Mouse (Mus musculus) MEL-GATA-1-ER (cell line): Measurements from ENCODE around the gene Tango6.
"Not testable (repeated sequence)": the region's sequence is repeated elsewhere in the genome, so short reads cannot be mapped to it uniquely, and the experiment has no call there.

Experiments used
- DNase-seq: peaks from one replicate; pipeline ENCODE4 v3.0.0-alpha.2; 2012; ENCODE audit warnings: low read depth; ENCODE audit errors: extremely low read depth

Tango6 gene

DNA sequence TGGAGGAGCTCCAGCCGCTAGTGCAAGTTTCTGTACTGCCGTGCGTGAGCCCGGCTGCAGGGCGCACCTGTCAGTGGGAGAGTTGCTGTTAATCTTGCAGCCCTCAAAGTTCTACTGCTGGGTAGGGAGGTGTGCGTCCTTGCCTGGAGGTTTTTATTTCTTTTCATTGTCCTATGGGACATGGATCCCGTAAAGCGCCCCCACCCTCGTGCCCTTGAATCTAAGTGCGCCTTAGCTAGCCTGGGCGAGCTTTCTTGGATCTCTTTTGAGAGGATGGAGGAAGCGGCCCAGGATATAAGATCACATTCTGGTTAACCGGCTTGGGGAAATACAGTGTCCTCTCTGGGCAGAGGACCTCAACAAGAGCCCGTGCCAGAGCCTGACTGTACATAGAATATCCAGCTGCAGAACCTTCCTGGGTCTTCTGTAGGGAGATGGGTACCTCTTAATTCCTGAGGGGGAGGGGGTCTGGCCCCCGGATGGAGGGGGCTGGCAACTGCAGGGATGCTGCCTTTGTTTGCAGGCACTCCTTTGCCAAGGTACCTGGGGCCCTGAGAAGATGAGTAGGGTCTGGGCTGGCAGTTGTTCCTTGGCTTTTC, 188.6 kb downstream of the Tango6 start:
- DNase-seq, result no peak

DNA sequence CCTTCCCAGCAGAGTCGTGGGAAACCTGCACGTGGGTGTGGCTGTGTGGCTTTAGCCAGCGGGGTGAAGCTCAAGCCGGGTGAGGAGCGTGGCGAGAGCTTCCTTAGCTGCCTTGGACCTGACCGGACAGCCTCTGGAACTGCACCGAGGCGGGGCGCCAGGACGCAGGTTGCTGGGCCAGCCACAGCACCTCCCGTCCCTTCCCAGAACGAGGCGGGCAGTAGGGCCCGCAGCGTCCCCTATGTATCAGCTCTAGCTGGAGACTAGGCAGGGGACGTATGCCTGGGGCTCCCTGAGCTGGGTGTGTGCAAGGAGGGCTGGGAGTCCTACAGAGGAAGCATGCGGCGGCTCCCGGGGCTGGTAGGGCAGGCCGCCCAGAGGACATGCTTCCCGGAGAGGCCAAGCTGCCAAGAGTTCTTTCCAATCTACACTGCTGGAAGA, 189.1 kb downstream of the Tango6 start:
- DNase-seq, result no peak

DNA sequence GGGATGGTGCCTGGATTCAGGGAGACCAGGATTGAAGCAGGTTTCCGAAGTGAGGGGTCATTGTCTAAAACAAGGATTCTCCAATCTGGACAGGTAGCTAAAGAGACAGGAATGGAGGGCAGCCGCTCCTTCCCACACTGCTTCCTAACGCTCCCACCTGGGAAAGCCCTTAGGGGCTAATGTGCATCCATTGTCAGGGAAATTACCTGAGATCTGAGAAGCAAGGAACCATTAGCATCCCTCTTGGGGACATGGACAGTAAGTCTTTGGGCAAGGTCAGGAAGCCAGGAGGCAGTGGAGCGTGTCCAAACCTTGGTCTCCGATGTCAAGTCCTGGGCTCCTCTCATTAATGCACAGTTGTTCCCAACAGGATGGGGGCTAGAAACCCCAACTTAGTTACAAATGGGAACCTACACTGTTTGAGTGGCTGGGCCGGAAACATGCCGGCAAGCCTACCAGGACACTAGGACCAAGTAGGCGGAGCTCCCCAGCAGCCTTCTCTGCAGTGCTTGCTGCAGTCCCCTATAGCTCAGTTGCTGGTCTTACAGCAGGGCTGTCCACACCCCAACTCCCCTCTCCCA, 189.7 kb downstream of the Tango6 start:
- DNase-seq, result no peak

DNA sequence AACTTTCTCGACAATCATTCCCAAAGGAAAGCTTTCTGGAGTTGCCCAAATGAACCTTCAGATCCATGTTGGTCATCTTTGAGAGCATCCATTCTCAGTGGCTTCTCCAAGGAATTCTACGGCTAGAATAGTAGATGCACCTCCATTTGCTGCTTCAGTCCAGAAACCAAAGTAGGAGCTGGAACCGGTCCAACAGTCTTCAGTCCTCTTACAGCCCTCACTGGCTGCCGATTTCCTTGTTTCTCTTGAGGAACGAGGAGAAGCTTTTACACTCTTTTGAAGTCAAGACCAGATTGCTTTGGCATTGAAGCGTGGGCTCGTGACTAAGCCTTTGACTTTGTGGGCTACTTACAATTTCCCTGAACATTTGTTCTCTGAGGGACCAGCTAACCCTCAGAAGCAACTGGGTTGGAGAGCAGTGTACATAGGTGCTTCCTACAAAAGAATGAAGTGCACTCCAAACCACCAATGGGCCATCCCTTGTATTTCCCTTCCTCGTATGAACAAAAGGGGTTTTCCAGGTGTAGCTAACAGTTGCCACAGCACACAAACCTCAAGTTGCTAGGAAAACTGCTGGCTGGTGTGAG, 197.3 kb downstream of the Tango6 start:
- DNase-seq, result no peak

DNA sequence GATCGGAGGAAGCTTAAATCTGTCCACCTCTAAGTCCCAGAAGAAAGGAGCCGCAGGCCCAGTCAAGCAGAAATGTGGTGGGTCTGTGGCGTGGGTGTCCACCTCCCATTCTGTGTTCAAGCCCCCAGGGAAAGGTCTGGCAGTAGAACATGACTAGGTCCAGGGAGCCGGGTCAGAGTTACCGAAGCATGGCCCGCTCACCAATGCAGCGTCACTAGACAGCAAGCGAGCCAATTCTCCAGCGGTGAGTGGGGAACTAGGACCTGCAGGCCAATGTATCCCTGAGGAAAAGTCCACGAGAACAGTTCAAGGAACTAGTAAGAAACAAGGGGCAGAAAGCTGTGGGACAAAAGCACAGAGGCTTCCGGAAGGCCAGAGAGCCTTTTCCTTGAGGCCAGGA, 201.2 kb downstream of the Tango6 start:
- not testable (repeated sequence) for DNase-seq

DNA sequence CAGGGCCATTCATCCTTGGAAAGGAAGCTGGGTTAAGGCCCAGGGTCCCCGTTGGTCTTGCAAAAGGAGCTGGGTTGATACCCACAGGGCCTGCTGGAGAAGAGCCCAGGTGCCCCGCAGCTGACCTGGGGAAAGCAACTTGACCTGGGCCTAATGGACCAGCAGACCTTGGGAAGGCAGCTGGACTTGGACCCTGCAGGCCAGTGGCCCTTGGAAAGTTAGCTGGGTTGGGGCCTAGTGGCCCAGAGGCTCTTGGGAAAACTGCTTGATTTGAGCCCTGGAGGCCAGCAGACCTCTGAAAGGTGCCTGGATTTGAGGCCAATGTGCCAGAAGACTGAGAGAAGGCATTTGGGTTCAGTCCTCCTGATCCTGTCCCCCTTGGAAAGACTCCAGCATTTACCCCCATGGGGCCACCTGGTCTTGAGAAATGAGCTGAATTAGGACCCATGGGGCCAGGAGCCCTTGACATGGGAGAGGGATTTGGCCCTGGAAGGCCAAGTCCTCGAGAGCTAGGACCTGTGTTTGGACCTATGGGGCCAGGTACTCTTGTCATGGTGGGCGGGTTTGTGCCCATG, 202.0 kb downstream of the Tango6 start:
- not testable (repeated sequence) for DNase-seq

DNA sequence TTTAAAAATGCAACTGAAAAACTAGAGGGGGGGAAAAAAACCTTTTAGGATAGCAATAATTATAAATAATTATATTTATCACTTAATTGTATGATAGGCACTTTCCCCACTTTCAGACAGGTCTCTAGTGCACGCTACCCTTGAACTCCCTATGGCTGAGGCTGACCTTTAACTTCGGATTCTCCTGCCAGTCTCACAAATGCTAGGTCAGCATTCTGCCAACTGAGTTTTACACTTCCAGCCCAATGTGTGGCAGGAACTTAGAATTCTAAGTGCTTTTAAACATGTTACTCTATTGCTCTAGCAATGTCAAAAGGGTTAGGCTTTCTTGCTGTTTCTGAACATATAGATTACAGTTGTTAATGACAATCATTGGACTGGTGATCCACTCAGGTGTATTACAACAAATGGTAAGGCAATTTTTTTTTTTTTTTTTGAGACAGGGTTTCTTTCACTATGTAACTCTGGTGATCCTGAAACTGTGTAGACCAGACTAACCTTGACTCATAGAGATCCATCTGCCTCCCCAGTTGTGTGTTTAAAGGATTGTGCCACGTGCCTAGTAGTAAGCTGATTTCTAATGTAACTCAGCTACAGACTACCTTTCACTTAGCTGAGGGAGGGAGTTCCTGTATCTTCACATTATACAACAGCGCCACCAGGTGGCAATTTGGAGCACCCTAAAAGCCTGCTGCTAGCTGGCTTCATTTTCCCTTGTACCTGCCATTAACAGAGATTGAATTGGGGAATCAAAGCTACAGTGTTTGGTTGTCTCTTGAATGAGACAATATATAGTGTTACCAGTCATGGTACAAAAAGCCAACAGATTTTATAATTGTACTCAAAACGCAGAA, 204.7 kb downstream of the Tango6 start:
- DNase-seq, result peak; percentile 55

DNA sequence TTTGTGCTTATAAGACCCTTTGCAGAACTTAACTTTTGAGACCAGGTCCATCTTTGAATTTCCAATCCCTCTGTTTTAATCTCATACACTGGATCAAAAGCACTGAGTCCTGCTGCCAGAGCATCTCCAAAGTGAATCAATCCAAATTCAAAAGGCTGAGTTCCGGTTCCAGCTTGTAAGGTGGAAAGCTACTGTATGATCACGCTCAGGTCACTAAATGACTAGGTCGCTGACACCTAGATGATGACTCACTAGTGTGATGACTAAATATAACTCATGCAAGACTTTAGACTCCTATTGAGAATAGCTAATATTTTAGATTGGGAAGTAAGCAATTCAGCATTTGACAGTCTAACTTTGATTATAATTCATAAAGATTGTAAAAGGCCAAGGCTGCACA, 205.9 kb downstream of the Tango6 start:
- DNase-seq, result no peak

DNA sequence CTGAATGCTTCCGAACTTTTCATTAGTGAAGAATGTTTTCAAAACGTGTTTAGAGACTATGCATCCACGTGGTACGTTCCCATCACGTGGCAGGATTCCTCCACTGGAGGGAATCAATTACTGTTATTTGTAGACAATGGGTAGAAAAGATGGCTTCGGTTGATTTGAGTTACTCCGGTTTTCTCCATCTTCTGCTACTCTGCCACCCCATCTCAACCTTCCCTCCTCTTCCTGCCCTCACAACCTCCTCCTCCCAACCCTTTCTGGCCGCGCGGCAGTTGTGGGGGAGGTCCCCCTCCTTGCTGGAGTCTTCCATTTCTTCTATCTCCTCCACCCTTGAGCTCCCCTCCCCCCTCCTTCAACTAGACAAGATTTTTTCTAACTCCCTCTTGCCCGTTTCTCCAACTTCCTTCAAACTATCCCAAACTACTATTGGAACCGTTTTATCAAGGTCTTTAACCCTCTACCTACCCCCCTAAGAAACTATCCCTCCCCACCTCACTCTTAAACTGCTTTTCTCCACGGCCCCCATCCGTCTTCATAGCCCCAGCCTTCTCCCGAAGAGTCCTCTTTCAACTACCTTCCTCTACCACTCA, 209.4 kb downstream of the Tango6 start:
- DNase-seq, result peak; percentile 40

DNA sequence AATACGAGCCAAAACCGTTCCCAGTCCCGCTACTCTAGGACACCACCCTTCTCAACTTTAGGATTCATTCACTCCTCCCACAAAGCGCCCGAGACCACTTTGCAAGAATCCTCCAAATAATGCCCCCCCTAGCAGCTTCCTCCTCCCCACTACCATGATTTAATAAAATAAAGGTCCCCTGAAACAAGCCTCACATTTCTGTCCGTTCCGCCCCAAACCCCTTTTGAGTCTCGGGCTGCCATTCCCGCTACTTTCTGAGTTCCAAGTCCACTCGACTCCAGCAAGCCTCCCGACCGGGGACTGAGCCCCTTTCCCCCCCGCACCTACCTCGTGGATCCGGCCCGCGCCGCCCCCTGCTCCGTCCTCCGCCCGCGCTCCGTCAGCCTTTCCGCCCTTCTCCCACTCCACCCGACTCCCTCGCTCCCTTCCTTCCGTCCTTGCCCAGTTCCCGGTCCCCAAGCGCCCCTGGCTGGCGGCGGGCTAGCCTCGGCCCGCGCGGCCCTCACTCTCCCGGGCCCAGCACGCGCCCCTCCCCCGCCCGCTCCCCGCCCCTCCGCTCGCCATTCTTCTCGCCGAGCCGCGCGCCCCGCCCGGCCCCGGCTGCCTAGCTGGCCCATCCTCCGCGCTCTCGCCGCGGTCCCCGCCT, 210.1 kb downstream of the Tango6 start:
- peak; percentile 11 for DNase-seq

DNA sequence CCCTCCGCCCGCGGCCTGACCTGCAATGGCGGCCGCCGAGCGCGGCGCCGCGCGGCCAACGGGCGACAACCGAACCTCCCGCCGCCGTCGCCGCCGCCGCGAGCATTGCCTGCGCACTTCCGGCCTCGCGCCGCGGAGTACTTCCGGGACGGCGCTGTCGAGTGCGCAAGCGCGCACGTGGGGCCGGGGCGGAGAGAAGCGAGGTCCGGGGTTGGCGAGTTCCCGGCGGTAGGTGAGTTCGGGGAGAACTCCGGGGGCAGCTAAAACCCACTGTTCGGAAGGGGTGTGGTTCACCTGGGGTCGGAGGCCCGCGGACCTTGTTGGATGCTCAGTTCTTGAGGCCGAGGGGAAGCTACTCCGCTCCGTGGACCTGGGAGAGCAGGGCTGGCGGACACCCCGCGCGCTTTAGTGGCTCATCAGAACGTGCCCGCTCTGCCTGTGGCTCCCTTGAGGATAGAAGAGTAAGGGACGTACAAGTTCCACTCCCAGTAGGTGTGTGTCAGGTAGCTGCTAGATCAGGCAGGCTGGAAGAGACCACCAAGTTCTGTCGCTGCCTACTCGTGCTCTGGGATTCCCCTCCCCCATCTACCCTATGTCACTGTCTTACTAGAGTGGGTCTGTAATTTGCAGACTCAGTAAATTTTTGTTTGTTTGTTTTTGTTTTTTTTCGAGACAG, 210.8 kb downstream of the Tango6 start, which contains the start of gene Utp4:
Gene Utp4, plus strand, starts transcription at position 156 of the 676 bp plus-strand sequence.
- peak; percentile 39 for DNase-seq

DNA sequence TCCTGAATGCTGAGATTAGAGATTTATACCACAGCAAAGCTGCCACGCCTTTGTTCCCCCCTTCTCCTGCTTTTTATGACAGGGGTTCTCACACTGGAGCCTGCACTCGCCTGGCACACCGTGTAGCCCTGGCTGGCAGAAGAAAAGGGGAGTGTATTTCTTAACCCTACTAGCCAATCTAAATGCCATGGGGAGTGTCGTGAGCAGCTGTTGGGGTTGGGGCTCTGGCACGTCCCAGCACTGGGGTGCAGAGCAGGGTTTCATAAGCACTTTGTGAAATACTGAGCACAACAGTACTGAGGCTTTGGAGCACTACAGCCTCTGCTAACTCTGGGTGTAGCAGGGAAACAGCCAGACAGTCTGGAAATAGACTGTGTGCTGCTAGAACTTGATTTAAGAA, 216.6 kb downstream of the Tango6 start:
- no peak for DNase-seq
